Comparison of ENCODE assay signal across 25 mouse cellular contexts in genomic region chr4:116244240-116244639, GRCm38 (mm10).
"Had no signal": no experiment of that assay in that cellular context is flagged by ENCODE, and none has a peak within 500 bp of the region (broad histone marks: within the 10 kb centered on the region; RNA-seq: fewer than 3 reads in every experiment).

No protein-coding gene starts in this region.

- H3K27ac ChIP-seq: embryonic facial prominence, embryonic 10.5 days; embryonic facial prominence, embryonic 12.5 days; embryonic facial prominence, embryonic 13.5 days; embryonic facial prominence, embryonic 15.5 days; forebrain, embryonic 10.5 days; forebrain, embryonic 12.5 days; forebrain, embryonic 13.5 days; forebrain, embryonic 15.5 days; gastrocnemius, adult 2 months; heart, adult 2 months; heart, embryonic 10.5 days had no signal

- H3K36me3 ChIP-seq: embryonic facial prominence, embryonic 15.5 days had no signal

- H3K4me3 ChIP-seq: embryonic facial prominence, embryonic 10.5 days; embryonic facial prominence, embryonic 12.5 days; embryonic facial prominence, embryonic 13.5 days; embryonic facial prominence, embryonic 15.5 days; erythroblast, embryonic 14.5 days; forebrain, embryonic 10.5 days; forebrain, embryonic 12.5 days; forebrain, embryonic 13.5 days; forebrain, embryonic 15.5 days; gastrocnemius, adult 2 months; heart, adult 2 months; heart, embryonic 10.5 days had no signal

- H3K27me3 ChIP-seq: embryonic facial prominence, embryonic 12.5 days; embryonic facial prominence, embryonic 13.5 days; embryonic facial prominence, embryonic 15.5 days; forebrain, embryonic 12.5 days; forebrain, embryonic 13.5 days; forebrain, embryonic 15.5 days had no signal

- H3K4me1 ChIP-seq: embryonic facial prominence, embryonic 10.5 days; embryonic facial prominence, embryonic 12.5 days; embryonic facial prominence, embryonic 13.5 days; embryonic facial prominence, embryonic 15.5 days; forebrain, embryonic 10.5 days; forebrain, embryonic 12.5 days; forebrain, embryonic 13.5 days; forebrain, embryonic 15.5 days; heart, embryonic 10.5 days had no signal

- DNase-seq: cerebellum, adult 9-11 months; cerebellum, postnatal 10 days; cerebellum, postnatal 14 days; cerebellum, postnatal 25 days; cerebellum, postnatal 36 days; embryo, embryonic 11 days; forebrain, postnatal 0 days; gastrocnemius, adult 2 months; gastrocnemius, postnatal 10 days; gastrocnemius, postnatal 14 days; gastrocnemius, postnatal 25 days; gastrocnemius, postnatal 36 days; heart, adult 11 months; heart, adult 18-20 months; heart, adult 2 months had no signal

- H3K9me3 ChIP-seq: embryonic facial prominence, embryonic 10.5 days; embryonic facial prominence, embryonic 12.5 days; embryonic facial prominence, embryonic 13.5 days; embryonic facial prominence, embryonic 15.5 days; forebrain, embryonic 10.5 days; forebrain, embryonic 12.5 days; forebrain, embryonic 13.5 days; forebrain, embryonic 15.5 days; heart, embryonic 10.5 days had no signal

- H3K9ac ChIP-seq: embryonic facial prominence, embryonic 12.5 days; embryonic facial prominence, embryonic 13.5 days; embryonic facial prominence, embryonic 15.5 days; forebrain, embryonic 12.5 days; forebrain, embryonic 13.5 days; forebrain, embryonic 15.5 days; forebrain, postnatal 0 days had no signal
